Mouse (Mus musculus): ENCODE measurements around the gene Pmm1. TPM values are rescaled to one million over a fixed set of nuclear protein-coding genes. Genes with fewer than 3 reads are reported as not detected.

Pmm1 gene
- 18.0 to 24.3 TPM (median 21.2 TPM) in 4 replicates for total RNA-seq (2023; ENCODE audit: inconsistent age)

GRCm38 (mm10) chr15:81960171-81961077 is at the start of gene Pmm1:
Gene Pmm1, minus strand, starts transcription at chr15:81960930.

GRCm38 (mm10) chr15:81987646-81988045 is 26.9 kb upstream of the Pmm1 start, which contains the start of gene Xrcc6:
Gene Xrcc6, plus strand, starts transcription at chr15:81987835.

GRCm38 (mm10) chr15:81980321-81980720 is 19.6 kb upstream of the Pmm1 start, which contains the start of gene 1700029P11Rik:
Gene 1700029P11Rik, plus strand, starts transcription at chr15:81980540.

GRCm38 (mm10) chr15:81936679-81937078 is 24.1 kb downstream of the Pmm1 start, which contains the start of gene Csdc2:
Gene Csdc2, plus strand, starts transcription at chr15:81936759.

GRCm38 (mm10) chr15:81925760-81926445 is 34.8 kb downstream of the Pmm1 start, which contains the start of gene Polr3h:
Gene Polr3h, minus strand, starts transcription at chr15:81926240.

Other genes starting within 250 kb of the Pmm1 start
- 36.7 to 41.9 TPM (median 39.4 TPM) in 4 replicates for gene Zc3h7b, start 215.9 kb downstream of the Pmm1 start, total RNA-seq (2023; ENCODE audit: inconsistent age)
- 64.2 to 74.4 TPM (median 67.9 TPM) in 4 replicates for gene Rangap1, start 215.4 kb downstream of the Pmm1 start, total RNA-seq (2023; ENCODE audit: inconsistent age)
- gene Tef, start 158.5 kb downstream of the Pmm1 start, total RNA-seq (2023; ENCODE audit: inconsistent age): 27.6 to 39.1 TPM (median 33.4 TPM) in 4 replicates
- gene Tob2, start 102.1 kb downstream of the Pmm1 start, total RNA-seq (2023; ENCODE audit: inconsistent age): 115 to 133 TPM (median 123 TPM) in 4 replicates
- 60.1 to 67.5 TPM (median 62.8 TPM) in 4 replicates for gene Phf5a, start 89.0 kb downstream of the Pmm1 start, total RNA-seq (2023; ENCODE audit: inconsistent age)
- gene Aco2, start 88.6 kb downstream of the Pmm1 start, total RNA-seq (2023; ENCODE audit: inconsistent age): 141 to 151 TPM (median 145 TPM) in 4 replicates
- gene Polr3h, start 34.7 kb downstream of the Pmm1 start, total RNA-seq (2023; ENCODE audit: inconsistent age): 15.0 to 23.3 TPM (median 17.1 TPM) in 4 replicates
- gene Csdc2, start 24.2 kb downstream of the Pmm1 start, total RNA-seq (2023; ENCODE audit: inconsistent age): 0.29 to 0.81 TPM (median 0.42 TPM) in 3 of 4 replicates, not detected in the other
- not detected in 4 replicates for gene 1700029P11Rik, start 19.6 kb upstream of the Pmm1 start, total RNA-seq (2023; ENCODE audit: inconsistent age)
- gene Xrcc6, start 26.9 kb upstream of the Pmm1 start, total RNA-seq (2023; ENCODE audit: inconsistent age): 32.1 to 42.1 TPM (median 33.8 TPM) in 4 replicates
- 26.4 to 39.9 TPM (median 27.9 TPM) in 4 replicates for gene Desi1, start 72.9 kb upstream of the Pmm1 start, total RNA-seq (2023; ENCODE audit: inconsistent age)
- gene Snu13, start 86.7 kb upstream of the Pmm1 start, total RNA-seq (2023; ENCODE audit: inconsistent age): 96.9 to 103 TPM (median 102 TPM) in 4 replicates
- gene 4930407I10Rik, start 98.2 kb upstream of the Pmm1 start, total RNA-seq (2023; ENCODE audit: inconsistent age): not detected in 4 replicates
- gene Mei1, start 109.1 kb upstream of the Pmm1 start, total RNA-seq (2023; ENCODE audit: inconsistent age): not detected in 4 replicates
- gene Ccdc134, start 167.0 kb upstream of the Pmm1 start, total RNA-seq (2023; ENCODE audit: inconsistent age): 58.6 to 67.5 TPM (median 62.7 TPM) in 4 replicates
- 202 to 229 TPM (median 225 TPM) in 4 replicates for gene Srebf2, start 186.3 kb upstream of the Pmm1 start, total RNA-seq (2023; ENCODE audit: inconsistent age)

Data from B cell, adult (primary cell).